Mouse (Mus musculus) embryonic facial prominence, embryonic 11.5 days (tissue): Measurements from ENCODE around the gene Adsl. TPM values are rescaled to one million over a fixed set of nuclear protein-coding genes. Genes with fewer than 3 reads are reported as not detected.

Experiments used
- ATAC-seq: fragments of 200-750 bp; cut with Nextera tagmentation; replicated peaks from 2 replicates; pipeline ENCODE4 v1.8.0; 2017; ENCODE audit warnings: low read depth; ENCODE audit not compliant: insufficient number of reproducible peaks, low FRiP score, low TSS enrichment
- DNase-seq: peaks from one replicate; pipeline ENCODE4 v3.0.0-alpha.2; 2015; ENCODE audit warnings: low spot score
- H3K27ac ChIP-seq: fragments of 300-500 bp; sonication (generic); replicated peaks from 2 replicates; pipeline ENCODE4 v1.5.1; 2014; ENCODE audit warnings: mild to moderate bottlenecking, low read depth, low read length, control low read depth
- H3K27me3 ChIP-seq: fragments of 300-500 bp; sonication (generic); 2 replicates; pipeline ENCODE4 v1.6.1; 2014; ENCODE audit warnings: mild to moderate bottlenecking, low read length, moderate library complexity, mixed read lengths; ENCODE audit not compliant: control insufficient read depth, insufficient read depth
- H3K36me3 ChIP-seq: fragments of 300-500 bp; sonication (generic); replicated peaks from 2 replicates; pipeline ENCODE4 v1.6.1; 2014; ENCODE audit warnings: low read depth, mild to moderate bottlenecking, low read length, moderate library complexity, mixed read lengths; ENCODE audit not compliant: control insufficient read depth, insufficient read depth
- H3K4me1 ChIP-seq: fragments of 300-500 bp; sonication (generic); 2 replicates; pipeline ENCODE4 v1.6.1; 2014; ENCODE audit warnings: low read length, mixed read lengths; ENCODE audit not compliant: control insufficient read depth, insufficient read depth
- H3K4me2 ChIP-seq: fragments of 300-500 bp; sonication (generic); 2 replicates; pipeline ENCODE4 v1.6.1; 2014; ENCODE audit warnings: low read depth, mild to moderate bottlenecking, control low read depth, low read length, moderate library complexity
- H3K4me3 ChIP-seq: fragments of 300-500 bp; sonication (generic); 2 replicates; pipeline ENCODE4 v1.5.1; 2014; ENCODE audit warnings: low read depth, low read length, control low read depth
- H3K9ac ChIP-seq: fragments of 300-500 bp; sonication (generic); replicated peaks from 2 replicates; pipeline ENCODE4 v1.6.1; 2014; ENCODE audit warnings: mild to moderate bottlenecking, control low read depth, low read length
- H3K9me3 ChIP-seq: fragments of 300-500 bp; sonication (generic); replicated peaks from 2 replicates; pipeline ENCODE4 v1.6.1; 2016; ENCODE audit warnings: mild to moderate bottlenecking, low read length, inconsistent platforms, mixed read lengths; ENCODE audit not compliant: control insufficient read depth
- WGBS: fragments of 180-500 bp; shearing (Covaris S2); extraction: QIAGEN DNeasy Blood & Tissue Kit; methylation state at CpG from one replicate; pipeline ENCODE4 v1.1.7; 2014; 5-methylcytosine and 5-hydroxymethylcytosine counted together
- polyA plus RNA-seq: library from polyadenylated mRNA; unstranded; fragments of >200 nt; fragmentation: Nextera tagmentation; extraction: Ambion mirVana; gene quantifications from 2 replicates; pipeline ENCODE4 v1.2.1, GENCODE M21; 2014

Gene Adsl
- polyA plus RNA-seq, 1 experiment from 2014 or later = 163 TPM

GRCm38 (mm10) chr15:80913803-80914202 is 34.5 kb upstream of the Adsl start:
- H3K9ac ChIP-seq = no peak overlapping the region
- WGBS = 98% methylated on average over 1 of the region's 1 CpGs

GRCm38 (mm10) chr15:80915850-80916249 is 32.4 kb upstream of the Adsl start:
- Histone ChIP-seq H3K4me3 (no peak overlapping the region), H3K27ac (no peak overlapping the region), H3K9me3 (no peaks in the 10 kb centered on the region), H3K4me2 (no peak overlapping the region), H3K9ac (no peak overlapping the region), H3K36me3 (peaks cover 11% of the 10 kb centered on the region), H3K27me3 (no peaks in the 10 kb centered on the region), H3K4me1 (no peaks in the 10 kb centered on the region)
- WGBS = 81% methylated on average over 2 of the region's 2 CpGs
- DNase-seq (no peak), ATAC-seq (no peak)

More at GRCm38 (mm10) chr15:80913803-80914202, 34.5 kb upstream of the Adsl start:
- DNase-seq (no peak), ATAC-seq (no peak)
- H3K27me3 ChIP-seq = no peaks in the 10 kb centered on the region
- H3K4me1 ChIP-seq = no peaks in the 10 kb centered on the region
- no peaks in the 10 kb centered on the region for H3K9me3 ChIP-seq
- H3K4me3 ChIP-seq = no peak overlapping the region
- no peak overlapping the region for H3K27ac ChIP-seq
- H3K36me3 ChIP-seq = peaks cover 10% of the 10 kb centered on the region
- no peak overlapping the region for H3K4me2 ChIP-seq

GRCm38 (mm10) chr15:80916621-80917020 is 31.7 kb upstream of the Adsl start:
- Histone ChIP-seq H3K36me3 (peaks cover 11% of the 10 kb centered on the region), H3K27ac (no peak overlapping the region), H3K4me3 (no peak overlapping the region), H3K4me2 (no peak overlapping the region), H3K9me3 (no peaks in the 10 kb centered on the region), H3K9ac (no peak overlapping the region), H3K27me3 (no peaks in the 10 kb centered on the region), H3K4me1 (no peaks in the 10 kb centered on the region)
- DNase-seq (no peak), ATAC-seq (no peak)
- WGBS = 94% methylated on average over 7 of the region's 7 CpGs

GRCm38 (mm10) chr15:80920346-80920745 is 27.9 kb upstream of the Adsl start:
- no peak for ATAC-seq

GRCm38 (mm10) chr15:80921781-80922180 is 26.5 kb upstream of the Adsl start:
- Histone ChIP-seq H3K4me2 (no peak overlapping the region), H3K36me3 (peaks cover 8% of the 10 kb centered on the region), H3K4me3 (no peak overlapping the region), H3K27ac (no peak overlapping the region), H3K4me1 (no peaks in the 10 kb centered on the region), H3K9ac (no peak overlapping the region), H3K9me3 (no peaks in the 10 kb centered on the region), H3K27me3 (no peaks in the 10 kb centered on the region)
- 89% methylated on average over 4 of the region's 4 CpGs for WGBS
- DNase-seq = no peak
- ATAC-seq = no peak

More at GRCm38 (mm10) chr15:80920346-80920745, 27.9 kb upstream of the Adsl start:
- H3K27ac ChIP-seq = no peak overlapping the region
- 94% methylated on average over 3 of the region's 3 CpGs for WGBS
- no peak for DNase-seq
- no peaks in the 10 kb centered on the region for H3K9me3 ChIP-seq
- H3K4me3 ChIP-seq = no peak overlapping the region
- H3K4me2 ChIP-seq = no peak overlapping the region
- H3K4me1 ChIP-seq = no peaks in the 10 kb centered on the region
- H3K36me3 ChIP-seq = peaks cover 8% of the 10 kb centered on the region
- no peaks in the 10 kb centered on the region for H3K27me3 ChIP-seq
- H3K9ac ChIP-seq = no peak overlapping the region

GRCm38 (mm10) chr15:80924211-80924610 is 24.1 kb upstream of the Adsl start:
- no peak overlapping the region for H3K4me2 ChIP-seq
- 95% methylated on average over 2 of the region's 2 CpGs for WGBS
- peaks cover 10% of the 10 kb centered on the region for H3K36me3 ChIP-seq
- H3K4me1 ChIP-seq = no peaks in the 10 kb centered on the region
- no peaks in the 10 kb centered on the region for H3K27me3 ChIP-seq
- no peaks in the 10 kb centered on the region for H3K9me3 ChIP-seq
- no peak overlapping the region for H3K27ac ChIP-seq
- DNase-seq (no peak), ATAC-seq (no peak)
- H3K4me3 ChIP-seq = no peak overlapping the region
- H3K9ac ChIP-seq = no peak overlapping the region

- WGBS = 72% methylated on average over 20 of the region's 20 CpGs
Measured at GRCm38 (mm10) chr15:80928811-80929355, 19.4 kb upstream of the Adsl start.

GRCm38 (mm10) chr15:80930048-80930571 is 18.2 kb upstream of the Adsl start:
- DNase-seq = peak; percentile 90
- Histone ChIP-seq H3K27me3 (no peaks in the 10 kb centered on the region), H3K36me3 (peaks cover 7% of the 10 kb centered on the region), H3K9ac (no peak overlapping the region), H3K27ac (peak overlapping the region; percentile 47; the same call in 1 of the 2 replicates), H3K4me1 (no peaks in the 10 kb centered on the region), H3K4me3 (no peak overlapping the region), H3K4me2 (peak overlapping the region; percentile 16; the same call in 1 of the 2 replicates), H3K9me3 (no peaks in the 10 kb centered on the region)
- ATAC-seq = peak; percentile 85
- WGBS = 12% methylated on average over 14 of the region's 16 CpGs

More at GRCm38 (mm10) chr15:80928811-80929355, 19.4 kb upstream of the Adsl start:
- DNase-seq = no peak
- Histone ChIP-seq H3K4me2 (no peak overlapping the region; the same call in 1 of the 2 replicates), H3K9ac (no peak overlapping the region), H3K4me1 (no peaks in the 10 kb centered on the region), H3K9me3 (no peaks in the 10 kb centered on the region), H3K27me3 (no peaks in the 10 kb centered on the region), H3K4me3 (no peak overlapping the region), H3K36me3 (peaks cover 9% of the 10 kb centered on the region), H3K27ac (no peak overlapping the region)
- 0 out of 2 replicates have a peak, but pooled peaks have one; percentile 30 for ATAC-seq
